Mouse (Mus musculus): Measurements from ENCODE around the gene Cradd. TPM values are rescaled to one million over a fixed set of nuclear protein-coding genes. Genes with fewer than 3 reads are reported as not detected.

The Cradd gene
- polyA plus RNA-seq, 1 experiment from 2014 or later = 8.7 TPM

- H3K27me3 ChIP-seq (replicated peaks; ENCODE audit: control insufficient read depth, insufficient read depth, low read length) = no peaks in the 10 kb centered on the region
- H3K4me1 ChIP-seq (ENCODE audit: control insufficient read depth, insufficient read depth, low read depth, low read length) = no peaks in the 10 kb centered on the region; the same call in 1 of the 2 replicates
- no peaks in the 10 kb centered on the region for H3K9me3 ChIP-seq (ENCODE audit: control insufficient read depth, low read length)
- no peak overlapping the region for H3K4me2 ChIP-seq (ENCODE audit: low read length)
- no peak overlapping the region for H3K9ac ChIP-seq (ENCODE audit: low read depth, low read length)
- 89% methylated on average over 6 of the region's 6 CpGs for WGBS
- no peaks in the 10 kb centered on the region for H3K36me3 ChIP-seq (ENCODE audit: control insufficient read depth, insufficient read depth, low read length)
- H3K4me3 ChIP-seq (ENCODE audit: low read length) = no peak overlapping the region
- ATAC-seq = no peak
- H3K27ac ChIP-seq (ENCODE audit: low read depth, low read length) = no peak overlapping the region
These were observed 172.7 kb downstream of the Cradd start for GRCm38 (mm10) chr10:95151012-95151768.

- no peak overlapping the region for H3K27ac ChIP-seq (ENCODE audit: low read depth, low read length)
- H3K4me2 ChIP-seq (ENCODE audit: low read length) = no peak overlapping the region
- no peak overlapping the region for H3K9ac ChIP-seq (ENCODE audit: low read depth, low read length)
- no peaks in the 10 kb centered on the region for H3K36me3 ChIP-seq (ENCODE audit: control insufficient read depth, insufficient read depth, low read length)
- WGBS = 44% methylated on average over 1 of the region's 1 CpGs
- no peak overlapping the region for H3K4me3 ChIP-seq (ENCODE audit: low read length)
- ATAC-seq = no peak
- no peaks in the 10 kb centered on the region for H3K27me3 ChIP-seq (replicated peaks; ENCODE audit: control insufficient read depth, insufficient read depth, low read length)
- peaks cover 10% of the 10 kb centered on the region for H3K4me1 ChIP-seq (ENCODE audit: control insufficient read depth, insufficient read depth, low read depth, low read length)
- H3K9me3 ChIP-seq (ENCODE audit: control insufficient read depth, low read length) = no peaks in the 10 kb centered on the region
These were observed 174.3 kb downstream of the Cradd start for GRCm38 (mm10) chr10:95149666-95150065.

- whole genome bisulfite sequencing = 96% methylated on average over 3 of the region's 3 CpGs
- Histone ChIP-seq H3K4me2 (ENCODE audit: low read length) (no peak overlapping the region), H3K9ac (ENCODE audit: low read depth, low read length) (no peak overlapping the region), H3K4me3 (ENCODE audit: low read length) (no peak overlapping the region), H3K4me1 (ENCODE audit: control insufficient read depth, insufficient read depth, low read depth, low read length) (peaks cover 14% of the 10 kb centered on the region), H3K36me3 (ENCODE audit: control insufficient read depth, insufficient read depth, low read length) (no peaks in the 10 kb centered on the region), H3K9me3 (ENCODE audit: control insufficient read depth, low read length) (no peaks in the 10 kb centered on the region), H3K27ac (ENCODE audit: low read depth, low read length) (no peak overlapping the region), H3K27me3 (replicated peaks; ENCODE audit: control insufficient read depth, insufficient read depth, low read length) (no peaks in the 10 kb centered on the region)
- no peak for ATAC-seq
These were observed 175.3 kb downstream of the Cradd start for GRCm38 (mm10) chr10:95148641-95149040.

GRCm38 (mm10) chr10:95147136-95147901 is 176.6 kb downstream of the Cradd start:
- Histone ChIP-seq H3K36me3 (ENCODE audit: control insufficient read depth, insufficient read depth, low read length) (no peaks in the 10 kb centered on the region), H3K9ac (ENCODE audit: low read depth, low read length) (no peak overlapping the region), H3K27me3 (replicated peaks; ENCODE audit: control insufficient read depth, insufficient read depth, low read length) (no peaks in the 10 kb centered on the region), H3K4me3 (ENCODE audit: low read length) (no peak overlapping the region), H3K9me3 (ENCODE audit: control insufficient read depth, low read length) (no peaks in the 10 kb centered on the region), H3K4me1 (ENCODE audit: control insufficient read depth, insufficient read depth, low read depth, low read length) (peaks cover 27% of the 10 kb centered on the region), H3K4me2 (ENCODE audit: low read length) (no peak overlapping the region), H3K27ac (ENCODE audit: low read depth, low read length) (no peak overlapping the region)
- ATAC-seq = no peak
- 93% methylated on average over 5 of the region's 6 CpGs for WGBS

GRCm38 (mm10) chr10:95146491-95146890 is 177.4 kb downstream of the Cradd start:
- H3K27me3 ChIP-seq (replicated peaks; ENCODE audit: control insufficient read depth, insufficient read depth, low read length) = no peaks in the 10 kb centered on the region
- no peak overlapping the region for H3K9ac ChIP-seq (ENCODE audit: low read depth, low read length)
- ATAC-seq = no peak
- H3K4me3 ChIP-seq (ENCODE audit: low read length) = no peak overlapping the region
- no peaks in the 10 kb centered on the region for H3K9me3 ChIP-seq (ENCODE audit: control insufficient read depth, low read length)
- WGBS = 52% methylated on average over 5 of the region's 5 CpGs
- 0 out of 2 replicates have a peak overlapping the region, but pooled peaks have one; percentile 36 for H3K27ac ChIP-seq (ENCODE audit: low read depth, low read length)
- peaks cover 27% of the 10 kb centered on the region for H3K4me1 ChIP-seq (ENCODE audit: control insufficient read depth, insufficient read depth, low read depth, low read length)
- H3K4me2 ChIP-seq (ENCODE audit: low read length) = no peak overlapping the region
- no peaks in the 10 kb centered on the region for H3K36me3 ChIP-seq (ENCODE audit: control insufficient read depth, insufficient read depth, low read length)

GRCm38 (mm10) chr10:95145204-95145926 is 178.6 kb downstream of the Cradd start:
- Histone ChIP-seq H3K4me3 (ENCODE audit: low read length) (no peak overlapping the region), H3K4me1 (ENCODE audit: control insufficient read depth, insufficient read depth, low read depth, low read length) (peaks cover 27% of the 10 kb centered on the region), H3K27me3 (replicated peaks; ENCODE audit: control insufficient read depth, insufficient read depth, low read length) (no peaks in the 10 kb centered on the region), H3K9ac (ENCODE audit: low read depth, low read length) (no peak overlapping the region; the same call in 1 of the 2 replicates), H3K9me3 (ENCODE audit: control insufficient read depth, low read length) (no peaks in the 10 kb centered on the region), H3K4me2 (ENCODE audit: low read length) (peak overlapping the region; percentile 22), H3K36me3 (ENCODE audit: control insufficient read depth, insufficient read depth, low read length) (no peaks in the 10 kb centered on the region), H3K27ac (ENCODE audit: low read depth, low read length) (peak overlapping the region; percentile 36; the same call in 1 of the 2 replicates)
- 28% methylated on average over 9 of the region's 9 CpGs for WGBS
- ATAC-seq = no peak

GRCm38 (mm10) chr10:95144414-95145130 is 179.4 kb downstream of the Cradd start:
- Histone ChIP-seq H3K27ac (ENCODE audit: low read depth, low read length) (peak overlapping the region; percentile 13; the same call in 1 of the 2 replicates), H3K4me1 (ENCODE audit: control insufficient read depth, insufficient read depth, low read depth, low read length) (peaks cover 27% of the 10 kb centered on the region), H3K36me3 (ENCODE audit: control insufficient read depth, insufficient read depth, low read length) (no peaks in the 10 kb centered on the region), H3K4me3 (ENCODE audit: low read length) (no peak overlapping the region), H3K27me3 (replicated peaks; ENCODE audit: control insufficient read depth, insufficient read depth, low read length) (no peaks in the 10 kb centered on the region), H3K9me3 (ENCODE audit: control insufficient read depth, low read length) (no peaks in the 10 kb centered on the region), H3K9ac (ENCODE audit: low read depth, low read length) (no peak overlapping the region), H3K4me2 (ENCODE audit: low read length) (no peak overlapping the region)
- 47% methylated on average over 6 of the region's 6 CpGs for WGBS
- no peak for ATAC-seq

GRCm38 (mm10) chr10:95143446-95144114 is 180.4 kb downstream of the Cradd start:
- ATAC-seq = no peak
- Histone ChIP-seq H3K36me3 (ENCODE audit: control insufficient read depth, insufficient read depth, low read length) (no peaks in the 10 kb centered on the region), H3K9ac (ENCODE audit: low read depth, low read length) (no peak overlapping the region), H3K4me3 (ENCODE audit: low read length) (no peak overlapping the region), H3K27ac (ENCODE audit: low read depth, low read length) (peak overlapping the region; percentile 71), H3K9me3 (ENCODE audit: control insufficient read depth, low read length) (no peaks in the 10 kb centered on the region), H3K4me1 (ENCODE audit: control insufficient read depth, insufficient read depth, low read depth, low read length) (peaks cover 27% of the 10 kb centered on the region), H3K4me2 (ENCODE audit: low read length) (no peak overlapping the region), H3K27me3 (replicated peaks; ENCODE audit: control insufficient read depth, insufficient read depth, low read length) (no peaks in the 10 kb centered on the region)
- WGBS = 8% methylated on average over 2 of the region's 2 CpGs
